Mouse (Mus musculus) CH12.LX (cell line): ENCODE results near the gene Tgfbr3. TPM values are rescaled to one million over a fixed set of nuclear protein-coding genes. Genes with fewer than 3 reads are reported as not detected.

ENCODE experiments used
- DNase-seq: peaks from one replicate; pipeline ENCODE4 v3.0.0-alpha.2; 2013; ENCODE audit errors: extremely low read depth
- H3K27ac ChIP-seq: 2 replicates; pipeline ENCODE4 v1.5.1; 2012; ENCODE audit warnings: low read depth, mild to moderate bottlenecking, control low read depth, moderate library complexity; ENCODE audit not compliant: insufficient read depth
- H3K27me3 ChIP-seq: replicated peaks from 2 replicates; pipeline ENCODE3; 2012; ENCODE audit warnings: inconsistent platforms
- H3K36me3 ChIP-seq, 2 experiments: replicated peaks in 1 of 2; 2 replicates each; pipeline versions ENCODE3 to v1.6.1; 2012; ENCODE audit warnings: inconsistent platforms in 1 of 2, low read length in 1 of 2, mild to moderate bottlenecking in 1 of 2, mixed read lengths in 1 of 2, moderate library complexity in 1 of 2; ENCODE audit not compliant: control insufficient read depth in 1 of 2, insufficient read depth in 1 of 2
- H3K4me1 ChIP-seq, 2 experiments: 2 replicates each; pipeline ENCODE4 v1.6.1; 2012; ENCODE audit warnings: inconsistent platforms in 1 of 2, moderate library complexity in 1 of 2; ENCODE audit not compliant: insufficient read depth in 2 of 2, control insufficient read depth in 1 of 2
- H3K4me2 ChIP-seq: 2 replicates; pipeline ENCODE4 v1.6.1; 2012; ENCODE audit warnings: low read depth, mild to moderate bottlenecking, control low read depth; ENCODE audit not compliant: poor library complexity, insufficient read depth, severe bottlenecking
- H3K4me3 ChIP-seq, 3 experiments: fragments of 150-350 bp in 1 of 3; sonication (generic) in 1 of 3; replicated peaks in 1 of 3; 2 replicates each; pipeline versions ENCODE3 to v1.5.1; 2011 to 2012; ENCODE audit warnings: low read depth in 2 of 3, low read length in 2 of 3, mild to moderate bottlenecking in 2 of 3, moderate library complexity in 2 of 3, control low read depth in 1 of 3, improper control_type of control experiment in 1 of 3, inconsistent platforms in 1 of 3, mixed read lengths in 1 of 3; ENCODE audit not compliant: poor library complexity in 1 of 3
- H3K79me2 ChIP-seq: replicated peaks from 2 replicates; pipeline ENCODE4 v1.6.1; 2012; ENCODE audit warnings: mild to moderate bottlenecking, moderate library complexity; ENCODE audit not compliant: control insufficient read depth, poor library complexity, insufficient read depth, severe bottlenecking; ENCODE audit errors: extremely low read depth
- H3K9ac ChIP-seq: 2 replicates; pipeline ENCODE4 v1.6.1; 2012; ENCODE audit warnings: low read depth, mild to moderate bottlenecking, control low read depth, moderate library complexity; ENCODE audit not compliant: insufficient read depth
- H3K9me3 ChIP-seq: replicated peaks from 2 replicates; pipeline ENCODE3; 2012; ENCODE audit warnings: low read length, inconsistent platforms, mixed read lengths
- BHLHE40 ChIP-seq: IDR thresholded peaks from 2 replicates; pipeline ENCODE4 v1.6.1; 2011; ENCODE audit warnings: mild to moderate bottlenecking, low read depth, low read length, improper control_type of control experiment
- EP300 ChIP-seq: IDR thresholded peaks from 2 replicates; pipeline ENCODE4 v1.6.1; 2011; ENCODE audit warnings: low read length, improper control_type of control experiment
- ETS1 ChIP-seq: conservative IDR thresholded peaks from 2 replicates; pipeline ENCODE4 v1.6.1; 2012; ENCODE audit warnings: low read depth, mild to moderate bottlenecking, inconsistent platforms, low read length, improper control_type of control experiment, moderate library complexity
- HCFC1 ChIP-seq: IDR thresholded peaks from 2 replicates; pipeline ENCODE4 v1.6.1; 2012; ENCODE audit warnings: low read depth, mild to moderate bottlenecking, inconsistent platforms, low read length, improper control_type of control experiment
- JUN ChIP-seq: IDR thresholded peaks from 2 replicates; pipeline ENCODE4 v1.6.1; 2011; ENCODE audit warnings: low read depth, mild to moderate bottlenecking, low read length, improper control_type of control experiment, moderate library complexity; ENCODE audit not compliant: insufficient read depth
- JUND ChIP-seq: conservative IDR thresholded peaks from 2 replicates; pipeline ENCODE4 v1.6.1; 2011; ENCODE audit warnings: low read depth, low read length, improper control_type of control experiment
- PAX5 ChIP-seq: IDR thresholded peaks from 2 replicates; pipeline ENCODE4 v1.6.1; 2012; ENCODE audit warnings: low read length, inconsistent platforms, mixed read lengths
- RCOR1 ChIP-seq: conservative IDR thresholded peaks from 2 replicates; pipeline ENCODE4 v1.6.1; 2012; ENCODE audit warnings: low read depth, mild to moderate bottlenecking, inconsistent platforms, low read length, improper control_type of control experiment
- TBP ChIP-seq: conservative IDR thresholded peaks from 2 replicates; pipeline ENCODE4 v1.6.1; 2011; ENCODE audit warnings: low read depth, low read length, improper control_type of control experiment
- TCF12 ChIP-seq: IDR thresholded peaks from 2 replicates; pipeline ENCODE4 v1.6.1; 2014; ENCODE audit warnings: low read depth, mild to moderate bottlenecking, inconsistent platforms, low read length, improper control_type of control experiment
- UBTF ChIP-seq: IDR thresholded peaks from 2 replicates; pipeline ENCODE4 v1.6.1; 2012; ENCODE audit warnings: low read depth, mild to moderate bottlenecking, inconsistent platforms, low read length, improper control_type of control experiment, moderate library complexity
- USF1 ChIP-seq: IDR thresholded peaks from 2 replicates; pipeline ENCODE4 v1.6.1; 2014; ENCODE audit warnings: low read depth, mild to moderate bottlenecking, inconsistent platforms, low read length, improper control_type of control experiment
- USF2 ChIP-seq: conservative IDR thresholded peaks from 2 replicates; pipeline ENCODE4 v1.6.1; 2011; ENCODE audit warnings: low read depth, low read length, improper control_type of control experiment
- ZKSCAN1 ChIP-seq: IDR thresholded peaks from 2 replicates; pipeline ENCODE4 v1.6.1; 2012; ENCODE audit warnings: low read depth, inconsistent platforms, low read length, improper control_type of control experiment, borderline replicate concordance
- ZNF384 ChIP-seq: IDR thresholded peaks from 2 replicates; pipeline ENCODE4 v1.6.1; 2012; ENCODE audit warnings: low read depth, low read length, improper control_type of control experiment, inconsistent platforms
- dilution Hi-C: fragments of 300-500 bp; cut with MboI; formaldehyde crosslinking; loops from 2 replicates; pipeline ENCODE4 v1.14.3; 2020; ENCODE audit warnings: low sequenced_read_pairs; ENCODE audit not compliant: extremely low pct_unique_long_range_greater_than_20kb, extremely low pct_ligation_motif_present
- in situ Hi-C: fragments of 300-500 bp; cut with MboI; formaldehyde crosslinking; loops from 3 replicates; pipeline ENCODE4 v1.14.3; 2019; ENCODE audit warnings: low sequenced_read_pairs, low pct_ligation_motif_present, low pct_unique_long_range_greater_than_20kb, mixed read lengths
- polyA plus RNA-seq: library from polyadenylated mRNA; unstranded; fragments of >175 nt; gene quantifications from 2 replicates; pipeline ENCODE4 v1.2.1, GENCODE M21; 2012; ENCODE audit warnings: low read depth; ENCODE audit not compliant: insufficient read length
- total RNA-seq, 2 experiments: library from RNA; depleted of rRNA; stranded (reverse); fragments of 300-350 nt in 1 of 2; fragments of >200 nt in 1 of 2; gene quantifications; 2 replicates each; pipeline ENCODE4 v1.2.3; 2012 to 2014

The Tgfbr3 gene
- total and polyA plus RNA-seq, 3 experiments = 0.13 to 0.46 (median 0.30) TPM

GRCm38 (mm10) chr5:107080986-107081624 lies 208.3 kb downstream of the Tgfbr3 start:
- no peak for TF ChIP-seq ZKSCAN1
- TF ChIP-seq USF2 = no peak
- no peak for TF ChIP-seq TCF12
- no peak for TF ChIP-seq HCFC1
- TF ChIP-seq PAX5 = no peak
- no peak for TF ChIP-seq USF1
- no peak for TF ChIP-seq JUN
- no peak for TF ChIP-seq ZNF384
- no peak for TF ChIP-seq RCOR1
- no peak for TF ChIP-seq ETS1
- no peak for TF ChIP-seq BHLHE40
- no peak for TF ChIP-seq EP300
- TF ChIP-seq TBP = no peak
- TF ChIP-seq JUND = no peak
- no peak for TF ChIP-seq UBTF
- H3K4me3 ChIP-seq = no peak overlapping the region
- dilution Hi-C loops = no loop called here
- H3K4me2 ChIP-seq = no peak overlapping the region
- H3K4me1 ChIP-seq = peaks cover 0 to 9% of the 10 kb centered on the region in 2 experiments; a peak in 2 of 4 replicates
- no peaks in the 10 kb centered on the region for H3K9me3 ChIP-seq
- in situ Hi-C loops = no loop called here
- H3K27me3 ChIP-seq = no peaks in the 10 kb centered on the region
- no peaks in the 10 kb centered on the region for H3K79me2 ChIP-seq
- H3K9ac ChIP-seq = no peak overlapping the region
- no peak overlapping the region for H3K27ac ChIP-seq
- no peaks in the 10 kb centered on the region for H3K36me3 ChIP-seq
- DNase-seq = no peak

GRCm38 (mm10) chr5:107079920-107080319 lies 209.5 kb downstream of the Tgfbr3 start:
- H3K4me2 ChIP-seq = no peak overlapping the region

More at GRCm38 (mm10) chr5:107079920-107080319, 209.5 kb downstream of the Tgfbr3 start:
- no peak overlapping the region for H3K4me3 ChIP-seq
- DNase-seq = no peak
- H3K36me3 ChIP-seq = no peaks in the 10 kb centered on the region
- no peaks in the 10 kb centered on the region for H3K27me3 ChIP-seq
- no peak for TF ChIP-seq JUN
- no peak for TF ChIP-seq USF2
- no peak for TF ChIP-seq TBP
- TF ChIP-seq HCFC1 = no peak
- no peaks in the 10 kb centered on the region for H3K9me3 ChIP-seq
- no peaks in the 10 kb centered on the region for H3K79me2 ChIP-seq
- H3K4me1 ChIP-seq = peaks cover 0 to 9% of the 10 kb centered on the region in 2 experiments; a peak in 2 of 4 replicates
- in situ Hi-C loops = no loop called here
- H3K27ac ChIP-seq = no peak overlapping the region
- dilution Hi-C loops = no loop called here
- H3K9ac ChIP-seq = no peak overlapping the region
